Mouse (Mus musculus) gastrocnemius, postnatal 4 days (tissue): ENCODE results near the gene Stat4. TPM values are rescaled to one million over a fixed set of nuclear protein-coding genes. Genes with fewer than 3 reads are reported as not detected.

Experiments
- DNase-seq, 2 experiments: peaks; one replicate each; pipeline ENCODE4 v3.0.0; 2021 to 2022; ENCODE audit warnings: low spot score in 2 of 2, mixed read lengths in 2 of 2
- total RNA-seq, 2 experiments: library from RNA; stranded (reverse); gene quantifications; 2 replicates each; pipeline ENCODE4 v1.2.3; 2021

The Stat4 gene
- total RNA-seq, 2 experiments from 2014 or later, result 0.21 TPM; not detected in 1

- DNase-seq, result no peak
These were observed 156.7 kb downstream of the Stat4 start for GRCm38 (mm10) chr1:52143596-52144156.

DNA sequence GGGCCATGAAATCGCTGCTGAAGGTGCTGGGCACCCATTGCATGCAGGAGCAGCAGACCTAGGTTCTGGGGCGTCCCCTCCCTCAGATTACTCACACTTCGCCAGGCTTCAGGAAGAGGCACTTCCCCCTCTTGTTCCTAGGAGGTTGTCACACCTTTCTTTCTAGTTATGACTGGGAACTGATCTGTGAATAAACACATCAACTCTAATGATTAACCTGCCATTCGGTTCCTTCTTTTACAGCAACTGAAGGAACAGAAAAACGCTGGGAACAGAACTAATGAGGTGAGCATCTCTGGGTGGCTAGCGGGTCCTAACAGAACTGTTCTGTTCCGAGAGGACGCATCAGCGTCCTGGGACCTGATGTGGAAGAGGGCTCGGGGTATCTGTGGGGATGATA is 158.0 kb downstream of the Stat4 start:
- no peak for DNase-seq

GRCm38 (mm10) chr1:52146214-52146970 is 159.4 kb downstream of the Stat4 start:
- peak in 1 of 2 experiments; percentile 50 for DNase-seq

DNA sequence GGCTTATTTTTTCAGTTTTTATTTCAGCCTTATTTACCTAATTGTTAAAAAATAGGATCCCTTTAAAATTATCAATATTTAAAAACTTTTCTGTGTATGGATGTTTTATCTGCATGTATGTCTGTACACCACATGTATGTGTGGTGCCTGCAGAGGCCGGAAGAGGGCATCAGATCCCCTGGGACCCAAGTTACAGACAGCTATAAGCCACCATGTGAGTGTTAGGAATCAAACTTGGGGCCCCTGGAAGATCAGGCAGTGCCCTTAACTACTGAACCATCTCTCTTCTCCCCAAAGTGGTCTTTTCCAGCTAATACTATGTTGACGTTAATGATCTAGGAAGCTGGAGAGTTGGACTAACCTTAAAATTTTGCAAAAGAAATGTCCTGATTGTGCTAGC is 160.5 kb downstream of the Stat4 start:
- no peak for DNase-seq

GRCm38 (mm10) chr1:52148178-52148577 is 161.2 kb downstream of the Stat4 start:
- DNase-seq, result no peak

DNA sequence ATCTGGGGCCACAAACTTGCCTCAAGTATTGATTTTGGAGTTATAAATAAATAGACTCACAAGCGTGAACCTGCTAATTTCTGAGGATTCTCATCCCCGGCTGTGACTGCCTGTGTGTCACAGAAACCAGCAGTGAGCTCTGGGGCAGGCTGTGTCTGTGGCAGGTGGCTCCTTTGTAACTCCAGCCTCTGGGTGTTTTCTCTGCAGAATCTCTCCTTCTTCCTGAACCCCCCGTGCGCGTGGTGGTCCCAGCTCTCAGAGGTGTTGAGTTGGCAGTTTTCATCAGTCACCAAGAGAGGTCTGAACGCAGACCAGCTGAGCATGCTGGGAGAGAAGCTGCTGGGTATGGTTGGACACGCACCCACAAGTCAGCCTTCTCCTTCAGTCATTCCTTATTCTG is 161.7 kb downstream of the Stat4 start:
- DNase-seq, result no peak

DNA sequence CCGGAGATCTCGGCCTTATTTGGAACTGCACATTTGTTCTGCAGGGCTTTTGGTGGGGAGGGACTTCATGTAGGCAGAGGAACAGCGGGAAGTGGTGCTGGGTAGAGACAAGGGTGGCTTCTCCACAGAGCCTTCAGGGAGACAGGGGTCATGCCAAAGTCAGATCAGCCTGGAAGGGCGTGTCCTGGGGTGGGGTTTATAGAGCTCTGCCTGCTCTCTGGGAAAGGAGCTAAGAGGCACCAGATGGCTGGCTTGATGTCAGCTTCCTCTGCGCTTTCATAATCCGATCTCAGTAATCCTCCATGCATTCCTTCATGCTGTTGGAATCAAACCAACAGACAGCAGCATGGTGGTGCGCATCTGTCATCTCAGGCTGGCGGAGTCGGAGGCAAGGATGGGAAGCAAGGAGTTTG is 163.0 kb downstream of the Stat4 start:
- DNase-seq, result peak in 1 of 2 experiments; percentile 58

- DNase-seq, result no peak
These were observed 163.7 kb downstream of the Stat4 start for GRCm38 (mm10) chr1:52150676-52151075.

- DNase-seq, result no peak
These were observed 164.2 kb downstream of the Stat4 start for GRCm38 (mm10) chr1:52151166-52151565.

DNA sequence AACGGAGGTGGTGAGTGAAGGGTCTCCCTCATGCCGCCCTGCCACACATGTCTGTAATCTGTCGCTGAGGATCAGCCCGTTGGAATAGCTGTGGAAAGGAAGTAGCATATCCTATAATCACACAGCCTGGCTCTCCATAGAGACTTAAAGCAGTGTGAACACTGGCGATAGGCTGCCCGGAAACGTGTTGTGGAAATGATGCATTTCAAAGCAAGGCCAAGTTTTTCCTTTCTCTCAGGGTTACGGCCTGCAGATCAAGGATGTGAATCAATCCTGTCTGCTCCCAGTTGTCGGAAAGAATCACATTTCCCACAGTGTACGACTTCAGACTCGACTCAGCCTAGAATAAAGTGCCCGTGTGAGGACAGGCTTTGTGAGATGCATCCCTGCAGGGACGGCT is 165.4 kb downstream of the Stat4 start:
- DNase-seq, result no peak

DNA sequence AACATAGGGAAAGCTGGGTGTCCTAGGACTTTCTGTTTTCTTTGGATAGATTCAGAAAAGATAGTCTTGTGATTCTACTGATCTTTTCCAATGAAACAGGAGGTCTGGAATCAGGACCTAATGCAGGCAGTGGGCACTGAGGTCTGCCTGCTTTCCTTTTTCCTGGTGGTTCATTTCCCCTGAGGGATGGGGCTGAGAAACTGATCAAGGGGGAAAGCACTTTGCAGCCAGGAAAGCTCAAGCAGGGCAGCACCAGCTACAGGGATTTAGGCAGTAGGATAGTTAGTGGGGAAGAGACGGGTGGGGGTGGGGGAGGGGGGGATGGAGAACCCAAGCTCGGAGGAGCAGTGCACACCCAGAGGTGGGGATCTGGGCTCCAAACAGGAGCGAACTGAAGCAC is 166.0 kb downstream of the Stat4 start:
- no peak for DNase-seq

DNA sequence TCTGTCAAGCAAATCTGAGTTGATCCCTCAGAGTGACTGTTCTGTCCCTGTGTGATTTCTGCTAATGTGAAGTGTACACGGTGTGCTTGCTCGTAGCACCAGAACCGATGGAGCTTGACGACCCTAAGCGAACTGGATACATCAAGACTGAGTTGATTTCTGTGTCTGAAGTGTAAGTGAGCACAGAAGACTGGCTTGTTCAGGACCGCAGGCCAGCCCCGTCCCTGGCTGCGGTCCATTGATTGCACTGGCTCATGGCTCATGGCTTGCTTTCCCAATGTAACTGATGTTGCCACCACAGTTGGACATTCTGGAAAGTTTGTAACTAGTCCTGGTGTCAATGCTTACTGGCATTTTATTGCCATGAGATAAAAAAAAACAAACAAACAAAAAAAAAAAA is 167.9 kb downstream of the Stat4 start:
- no peak for DNase-seq

- no peak for DNase-seq
These were observed 169.4 kb downstream of the Stat4 start for GRCm38 (mm10) chr1:52156351-52156750.

Other genes starting within 250 kb of the Stat4 start
- gene Myo1b, start 71.1 kb upstream of the Stat4 start, total RNA-seq, result 10 to 100 TPM; 58.0 to 63.4 TPM
- 10 to 100 TPM; 13.9 to 16.3 TPM for gene Stat1, start 132.3 kb downstream of the Stat4 start, total RNA-seq
- gene Gls, start 246.1 kb downstream of the Stat4 start, total RNA-seq, result 10 to 100 TPM; 60.2 to 71.3 TPM